8 mouse cellular contexts compared by ENCODE assay signal in the genomic region with DNA sequence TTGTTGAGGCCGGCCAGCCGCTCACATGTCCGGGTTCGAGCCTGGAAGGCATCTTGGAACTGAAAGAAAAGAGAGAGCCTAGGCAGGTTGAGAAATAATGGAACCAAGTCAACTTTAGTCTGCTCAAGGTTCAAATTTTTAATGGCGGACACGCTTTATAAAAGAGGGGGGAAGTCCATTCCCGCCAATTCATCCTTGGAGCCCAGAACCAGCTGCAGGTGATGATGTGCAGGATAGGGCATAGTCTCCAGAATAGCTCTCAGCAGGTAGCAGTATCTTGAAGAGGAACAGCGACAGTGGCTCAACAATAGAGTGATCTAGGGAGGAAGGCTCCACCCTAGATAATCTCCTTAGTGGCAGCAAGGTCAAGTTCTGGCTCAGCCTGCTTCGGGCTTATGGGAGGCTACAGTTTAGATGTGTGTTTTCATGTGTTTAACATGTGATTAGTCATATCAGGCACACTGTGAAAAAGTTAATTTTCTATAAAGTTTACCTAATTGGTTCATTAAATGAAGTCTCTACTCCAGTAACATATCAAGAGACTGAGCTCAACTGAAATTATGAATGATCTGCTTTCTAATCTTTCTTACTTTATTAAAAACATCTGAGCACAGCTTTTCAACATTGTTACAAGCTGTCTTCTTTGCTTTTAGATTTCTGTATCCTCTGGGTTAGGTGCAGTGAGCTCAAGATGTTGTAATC. TPM values are rescaled to one million over a fixed set of nuclear protein-coding genes. Genes with fewer than 3 reads are reported as not detected.
A peak's percentile ranks its signal among the peaks of the same experiment; 100 is the strongest.
DNase-seq lines count a peak whose midpoint lies in the region; ATAC-seq and TF ChIP-seq lines count a peak whose summit lies in the region.
"Not testable (repeated sequence)": the region's sequence is repeated elsewhere in the genome, so short reads cannot be mapped to it uniquely, and the experiment has no call there.

A gene (plus strand): TSS at position 652 of the 702 bp plus-strand sequence.

- not testable (repeated sequence) for TF ChIP-seq POLR2A in cerebellum, adult 2 months (IDR thresholded peaks at IDR 0.05; ENCODE audit: borderline replicate concordance, insufficient read depth, low read length)

- H3K9ac ChIP-seq in heart, embryonic 15.5 days; intestine, embryonic 16.5 days (ENCODE audit: low read depth, low read length); lung, embryonic 16.5 days (ENCODE audit: low read length); neural tube, embryonic 14.5 days (replicated peaks; ENCODE audit: low read depth, low read length): not testable (repeated sequence)

- not testable (repeated sequence) for H3K27me3 ChIP-seq in cerebellum, adult 2 months (ENCODE audit: control insufficient read depth, insufficient read depth, low read length); heart, embryonic 15.5 days; intestine, embryonic 16.5 days (replicated peaks; ENCODE audit: control insufficient read depth, insufficient read depth, low read length); lung, embryonic 16.5 days (ENCODE audit: control insufficient read depth, insufficient read depth, low read depth, low read length); neural tube, embryonic 14.5 days (ENCODE audit: control insufficient read depth, insufficient read depth, low read length)

- TF ChIP-seq CTCF in cerebellum, adult 2 months (IDR thresholded peaks at IDR 0.05; ENCODE audit: borderline replicate concordance, insufficient read depth, low read depth, low read length), result not testable (repeated sequence)

- not testable (repeated sequence) for H3K4me1 ChIP-seq in cerebellum, adult 2 months (ENCODE audit: control insufficient read depth, insufficient read depth, low read length); intestine, embryonic 16.5 days (ENCODE audit: control insufficient read depth, insufficient read depth, low read length); lung, embryonic 16.5 days (replicated peaks; ENCODE audit: control insufficient read depth, insufficient read depth, low read length); neural tube, embryonic 14.5 days (ENCODE audit: control insufficient read depth, insufficient read depth, low read length)
- H3K4me1 ChIP-seq in heart, embryonic 15.5 days (replicated peaks), result peaks cover 11% of the 10 kb centered on the region

- H3K27ac ChIP-seq in cerebellum, adult 2 months (ENCODE audit: insufficient read depth, low read length); heart, embryonic 15.5 days; intestine, embryonic 16.5 days (ENCODE audit: low read length); lung, embryonic 16.5 days (ENCODE audit: low read length); neural tube, embryonic 14.5 days (ENCODE audit: low read depth, low read length): not testable (repeated sequence)

- DNase-seq in ES-CJ7 (ENCODE audit: low read depth, low spot score), result peak; percentile 73
- DNase-seq in cerebellum, adult 2 months; frontal cortex, adult 2 months (ENCODE audit: extremely low spot score in 1 of 2, low spot score in 1 of 2); left cerebral cortex, postnatal 25 days (ENCODE audit: low spot score in 2 of 2): not testable (repeated sequence)

- not testable (repeated sequence) for ATAC-seq in heart, embryonic 15.5 days (replicated peaks; ENCODE audit: insufficient number of reproducible peaks, insufficient read depth, low FRiP score, low read depth); intestine, embryonic 16.5 days; lung, embryonic 16.5 days (ENCODE audit: low read depth); neural tube, embryonic 14.5 days (ENCODE audit: low read depth)

- not testable (repeated sequence) for H3K4me3 ChIP-seq in cerebellum, adult 2 months (replicated peaks; ENCODE audit: insufficient read depth, low read depth, low read length); heart, embryonic 15.5 days; intestine, embryonic 16.5 days (ENCODE audit: low read length); lung, embryonic 16.5 days (ENCODE audit: low read length); neural tube, embryonic 14.5 days (ENCODE audit: low read depth, low read length)

- WGBS in cerebellum, adult 2 months, result 80% methylated on average over 9 of the region's 9 CpGs
- WGBS in heart, embryonic 15.5 days, result 73% methylated on average over 9 of the region's 9 CpGs
- WGBS in intestine, embryonic 16.5 days, result 82% methylated on average over 9 of the region's 9 CpGs
- 78% methylated on average over 9 of the region's 9 CpGs for WGBS in lung, embryonic 16.5 days
- WGBS in neural tube, embryonic 14.5 days, result 83% methylated on average over 9 of the region's 9 CpGs

- H3K4me2 ChIP-seq in heart, embryonic 15.5 days; intestine, embryonic 16.5 days (ENCODE audit: low read depth, low read length); lung, embryonic 16.5 days (ENCODE audit: low read depth, low read length); neural tube, embryonic 14.5 days (ENCODE audit: low read depth, low read length): not testable (repeated sequence)

- not testable (repeated sequence) for H3K36me3 ChIP-seq in heart, embryonic 15.5 days; intestine, embryonic 16.5 days (ENCODE audit: control insufficient read depth, insufficient read depth, low read length); lung, embryonic 16.5 days (ENCODE audit: control insufficient read depth, insufficient read depth, low read length); neural tube, embryonic 14.5 days (ENCODE audit: control insufficient read depth, insufficient read depth, low read length)

- intact Hi-C loops in left cerebral cortex, postnatal 25 days (cut with DNase I), result not testable (repeated sequence)

- H3K9me3 ChIP-seq in heart, embryonic 15.5 days (replicated peaks); intestine, embryonic 16.5 days (ENCODE audit: control insufficient read depth, low read length); lung, embryonic 16.5 days (ENCODE audit: control insufficient read depth, low read length); neural tube, embryonic 14.5 days (ENCODE audit: control insufficient read depth, low read length): not testable (repeated sequence)

RNA-seq across cellular contexts. Expression of the gene that starts here (rescaled TPM):
- polyA plus RNA-seq in cerebellum, adult 2 months (2012; rRNA removed), result 23.5 and 24.2 TPM in 2 replicates
- polyA plus RNA-seq in frontal cortex, adult 2 months (2012; rRNA removed), result 20.7 and 22.0 TPM in 2 replicates
- 75.9 and 90.3 TPM in 2 replicates for polyA plus RNA-seq in heart, embryonic 15.5 days (2015; fragmentation: Nextera tagmentation; extraction: Ambion mirVana)
- 115 and 130 TPM in 2 replicates for polyA plus RNA-seq in intestine, embryonic 16.5 days (2015; fragmentation: Nextera tagmentation; extraction: Ambion mirVana)
- 10 to 100 TPM; 14.6 to 16.7 TPM for total RNA-seq in left cerebral cortex, postnatal 25 days (2021)
- 152 and 155 TPM in 2 replicates for polyA plus RNA-seq in lung, embryonic 16.5 days (2015; fragmentation: Nextera tagmentation; extraction: Ambion mirVana)
- 57.5 and 72.7 TPM in 2 replicates for polyA plus RNA-seq in neural tube, embryonic 14.5 days (2014; fragmentation: Nextera tagmentation; extraction: Ambion mirVana)
